Mouse (Mus musculus) erythroblast, embryonic 14.5 days (primary cell): ENCODE data around the gene Cyp4f40.
"Not testable (repeated sequence)": the region's sequence is repeated elsewhere in the genome, so short reads cannot be mapped to it uniquely, and the experiment has no call there.

Source experiments
- GATA1 ChIP-seq: IDR thresholded peaks from 2 replicates; pipeline ENCODE4 v1.6.1; 2012; ENCODE audit warnings: low read length, inconsistent platforms, mixed read lengths
- TAL1 ChIP-seq: IDR thresholded peaks from 3 replicates; pipeline ENCODE4 v1.6.1; 2012; ENCODE audit warnings: low read length, inconsistent platforms, mixed read lengths

DNA sequence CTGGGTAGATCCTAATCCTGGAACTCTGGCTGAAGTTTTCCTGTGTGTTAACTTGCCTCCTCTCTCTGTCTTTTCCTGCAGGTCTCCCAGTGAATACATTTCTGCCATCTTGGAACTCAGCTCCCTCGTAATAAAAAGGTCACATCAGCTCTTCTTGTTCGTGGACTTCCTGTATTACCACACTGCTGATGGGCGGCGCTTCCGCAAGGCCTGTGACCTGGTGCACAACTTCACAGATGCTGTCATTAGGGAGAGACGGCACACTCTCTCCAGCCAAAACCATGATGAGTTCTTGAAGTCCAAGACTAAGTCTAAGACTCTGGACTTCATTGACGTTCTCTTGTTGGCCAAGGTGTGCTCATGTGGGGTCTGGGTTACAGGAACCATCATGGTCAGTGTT is 29.0 kb upstream of the Cyp4f40 start:
- not testable (repeated sequence) for TF ChIP-seq TAL1, GATA1
